In the genomic region with DNA sequence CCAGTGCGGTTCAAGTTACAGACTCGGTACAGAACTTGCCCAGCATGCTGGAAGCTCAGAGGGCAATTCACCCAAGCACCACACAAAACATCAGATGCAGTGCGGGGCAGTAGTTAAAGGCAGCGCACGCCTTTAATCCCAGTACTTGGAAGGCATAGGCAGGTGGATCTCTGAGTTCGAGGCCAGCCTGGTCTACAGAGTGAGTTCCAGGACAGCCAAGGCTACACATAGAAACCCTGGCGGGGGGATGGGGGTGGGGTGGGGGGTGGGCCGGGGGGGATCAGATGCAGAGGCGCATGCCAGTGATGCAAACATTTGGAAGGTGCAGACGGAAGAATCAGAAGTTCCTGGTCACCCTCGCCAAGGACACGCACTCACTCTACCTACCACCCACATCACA, we compare ENCODE assay signal across 8 mouse cellular contexts. TPM values are rescaled to one million over a fixed set of nuclear protein-coding genes. Genes with fewer than 3 reads are reported as not detected.
DNase-seq lines count a peak whose midpoint lies in the region; ATAC-seq and TF ChIP-seq lines count a peak whose summit lies in the region.

No protein-coding gene starts in this region.

- no peak; the same call in 1 of the 2 replicates for ATAC-seq in embryonic facial prominence, embryonic 14.5 days (ENCODE audit: low read depth)
- no peak for ATAC-seq in intestine, postnatal 0 days
- no peak for ATAC-seq in neural tube, embryonic 12.5 days (ENCODE audit: low FRiP score, low read depth)

- 19% methylated on average over 12 of the region's 12 CpGs for WGBS in embryonic facial prominence, embryonic 14.5 days
- 17% methylated on average over 12 of the region's 12 CpGs for WGBS in intestine, postnatal 0 days
- 26% methylated on average over 12 of the region's 12 CpGs for WGBS in neural tube, embryonic 12.5 days

- DNase-seq in layer of hippocampus, adult 2 months (ENCODE audit: low spot score in 2 of 2), result no peak
- no peak for DNase-seq in layer of hippocampus, adult 11-12 months (ENCODE audit: low spot score)
- DNase-seq in embryonic facial prominence, embryonic 14.5 days (ENCODE audit: low spot score), result no peak
- DNase-seq in cerebellum, adult 8-10 months, result no peak
- no peak for DNase-seq in right cerebral cortex, postnatal 4 days
- DNase-seq in spleen, postnatal 36 days (ENCODE audit: low spot score in 2 of 2), result no peak

- H3K27ac ChIP-seq in layer of hippocampus, adult 2 months, result peak overlapping the region; percentile 76
- peak overlapping the region; percentile 63; the same call in 1 of the 2 replicates for H3K27ac ChIP-seq in embryonic facial prominence, embryonic 14.5 days (replicated peaks; ENCODE audit: low read depth, low read length)
- H3K27ac ChIP-seq in intestine, postnatal 0 days (ENCODE audit: low read depth, low read length), result no peak overlapping the region
- H3K27ac ChIP-seq in neural tube, embryonic 12.5 days, result no peak overlapping the region

- H3K27me3 ChIP-seq in embryonic facial prominence, embryonic 14.5 days (replicated peaks; ENCODE audit: control insufficient read depth, insufficient read depth, low read length), result no peaks in the 10 kb centered on the region
- H3K27me3 ChIP-seq in intestine, postnatal 0 days (replicated peaks; ENCODE audit: control insufficient read depth, insufficient read depth, low read length), result no peaks in the 10 kb centered on the region
- H3K27me3 ChIP-seq in neural tube, embryonic 12.5 days (replicated peaks), result no peaks in the 10 kb centered on the region

- H3K4me2 ChIP-seq in embryonic facial prominence, embryonic 14.5 days (ENCODE audit: low read depth, low read length), result peak overlapping the region; percentile 95
- H3K4me2 ChIP-seq in intestine, postnatal 0 days (replicated peaks; ENCODE audit: low read depth), result peak overlapping the region; percentile 95
- H3K4me2 ChIP-seq in neural tube, embryonic 12.5 days (replicated peaks), result peak overlapping the region; percentile 96

- H3K4me3 ChIP-seq in layer of hippocampus, adult 2 months, result peak overlapping the region; percentile 82
- H3K4me3 ChIP-seq in embryonic facial prominence, embryonic 14.5 days (ENCODE audit: low read depth, low read length), result peak overlapping the region; percentile 93
- peak overlapping the region; percentile 87 for H3K4me3 ChIP-seq in intestine, postnatal 0 days (ENCODE audit: low read depth, low read length)
- H3K4me3 ChIP-seq in neural tube, embryonic 12.5 days, result 0 out of 2 replicates have a peak overlapping the region, but pooled peaks have one; percentile 85

- no peaks in the 10 kb centered on the region for H3K36me3 ChIP-seq in embryonic facial prominence, embryonic 14.5 days (ENCODE audit: control insufficient read depth, insufficient read depth, low read length)
- peaks cover 12% of the 10 kb centered on the region; the same call in 1 of the 2 replicates for H3K36me3 ChIP-seq in intestine, postnatal 0 days (ENCODE audit: control insufficient read depth, insufficient read depth)
- peaks cover 18% of the 10 kb centered on the region for H3K36me3 ChIP-seq in neural tube, embryonic 12.5 days

- H3K9me3 ChIP-seq in embryonic facial prominence, embryonic 14.5 days (ENCODE audit: control insufficient read depth, low read length), result peaks cover 4% of the 10 kb centered on the region
- no peaks in the 10 kb centered on the region; the same call in 1 of the 2 replicates for H3K9me3 ChIP-seq in intestine, postnatal 0 days (ENCODE audit: control insufficient read depth)
- H3K9me3 ChIP-seq in neural tube, embryonic 12.5 days, result peaks cover 17% of the 10 kb centered on the region; the same call in 1 of the 2 replicates

- H3K9ac ChIP-seq in embryonic facial prominence, embryonic 14.5 days (ENCODE audit: low read depth, low read length), result peak overlapping the region; percentile 79
- H3K9ac ChIP-seq in intestine, postnatal 0 days (ENCODE audit: low read depth, low read length), result peak overlapping the region; percentile 83; the same call in 1 of the 2 replicates
- H3K9ac ChIP-seq in neural tube, embryonic 12.5 days, result no peak overlapping the region

- TF ChIP-seq CTCF in layer of hippocampus, adult 2 months (conservative IDR thresholded peaks at IDR 0.05), result no peak
- no peak for TF ChIP-seq CTCF in intestine, postnatal 0 days (IDR thresholded peaks at IDR 0.05; ENCODE audit: low read depth)

- H3K4me1 ChIP-seq in embryonic facial prominence, embryonic 14.5 days (ENCODE audit: control insufficient read depth, insufficient read depth, low read length), result no peaks in the 10 kb centered on the region; the same call in 1 of the 2 replicates
- H3K4me1 ChIP-seq in intestine, postnatal 0 days (replicated peaks; ENCODE audit: control insufficient read depth, insufficient read depth, low read length), result peaks cover 9% of the 10 kb centered on the region
- peaks cover 14% of the 10 kb centered on the region for H3K4me1 ChIP-seq in neural tube, embryonic 12.5 days

RNA-seq across cellular contexts. Expression of gene Tmem120a, which starts 0.5 kb away (rescaled TPM):
- total RNA-seq in layer of hippocampus, adult 2 months (2021), result 10 to 100 TPM; 16.9 to 19.8 TPM
- 36.7 and 42.2 TPM in 2 replicates for polyA plus RNA-seq in embryonic facial prominence, embryonic 14.5 days (2014; fragmentation: Nextera tagmentation; extraction: Ambion mirVana)
- 127 and 132 TPM in 2 replicates for polyA plus RNA-seq in intestine, postnatal 0 days (2015; fragmentation: Nextera tagmentation; extraction: Ambion mirVana)
- 73.5 and 74.7 TPM in 2 replicates for polyA plus RNA-seq in neural tube, embryonic 12.5 days (2016; fragmentation: Nextera tagmentation; extraction: Ambion mirVana)

RNA-seq across cellular contexts. Expression of gene Styxl1, which starts 33.4 kb away (rescaled TPM):
- not detected for total RNA-seq in layer of hippocampus, adult 2 months (2021)
- 0.54 and 0.90 TPM in 2 replicates for polyA plus RNA-seq in embryonic facial prominence, embryonic 14.5 days (2014; fragmentation: Nextera tagmentation; extraction: Ambion mirVana)
- 0.21 and 0.27 TPM in 2 replicates for polyA plus RNA-seq in intestine, postnatal 0 days (2015; fragmentation: Nextera tagmentation; extraction: Ambion mirVana)
- polyA plus RNA-seq in neural tube, embryonic 12.5 days (2016; fragmentation: Nextera tagmentation; extraction: Ambion mirVana), result 0.30 TPM in 1 of 2 replicates, not detected in the other

RNA-seq across cellular contexts. Expression of gene Mdh2, which starts 33.5 kb away (rescaled TPM):
- 100 to 1,000 TPM; 382 to 388 TPM for total RNA-seq in layer of hippocampus, adult 2 months (2021)
- polyA plus RNA-seq in embryonic facial prominence, embryonic 14.5 days (2014; fragmentation: Nextera tagmentation; extraction: Ambion mirVana), result 481 and 483 TPM in 2 replicates
- polyA plus RNA-seq in intestine, postnatal 0 days (2015; fragmentation: Nextera tagmentation; extraction: Ambion mirVana), result 798 and 872 TPM in 2 replicates
- polyA plus RNA-seq in neural tube, embryonic 12.5 days (2016; fragmentation: Nextera tagmentation; extraction: Ambion mirVana), result 606 and 613 TPM in 2 replicates

Comparison
In these comparisons a context has a peak if more than half of its experiments do, and no peak if none do; other contexts are left out.
1. H3K27ac ChIP-seq: peak in layer of hippocampus, adult 2 months (single experiment) and embryonic facial prominence, embryonic 14.5 days (single experiment); none in intestine, postnatal 0 days (single experiment) and neural tube, embryonic 12.5 days (single experiment).
2. Peak in every context shown above with its lines, with median percentiles within 50 percentile points of each other: H3K4me3 ChIP-seq and H3K4me2 ChIP-seq.